Mouse (Mus musculus): Measurements from ENCODE around the gene Por. TPM values are rescaled to one million over a fixed set of nuclear protein-coding genes. Genes with fewer than 3 reads are reported as not detected.

Gene Por
- total and polyA plus RNA-seq, 3 experiments = 40.3 to 64.4 TPM; not detected in 1

- Histone ChIP-seq H3K9me3 (replicated peaks; ENCODE audit: insufficient read depth, low read length) (no peaks in the 10 kb centered on the region), H3K4me1 (ENCODE audit: control insufficient read depth in 1 of 2, insufficient read depth in 2 of 2, low read length in 2 of 2) (peaks cover 0 to 8% of the 10 kb centered on the region in 2 experiments; a peak in 1 of 4 replicates), H3K36me3 (ENCODE audit: control insufficient read depth in 1 of 2, insufficient read depth in 2 of 2, low read length in 2 of 2) (no peaks in the 10 kb centered on the region), H3K9ac (ENCODE audit: control insufficient read depth, low read depth, low read length, poor library complexity, severe bottlenecking) (no peak overlapping the region), H3K27me3 (ENCODE audit: control insufficient read depth in 1 of 2, insufficient read depth in 2 of 2, low read length in 2 of 2) (no peaks in the 10 kb centered on the region), H3K27ac (ENCODE audit: control insufficient read depth, low read depth, low read length) (no peak overlapping the region), H3K4me3 (ENCODE audit: control insufficient read depth in 1 of 2, insufficient read depth in 1 of 2, low read depth in 2 of 2, low read length in 2 of 2) (no peak overlapping the region), H3K79me2 (ENCODE audit: control insufficient read depth, insufficient read depth, low read length, poor library complexity) (no peaks in the 10 kb centered on the region)
- no peak for DNase-seq (ENCODE audit: low read depth, low spot score)
- TF ChIP-seq POLR2AphosphoS2 (IDR thresholded peaks at IDR 0.05; ENCODE audit: low read length) (no peak), MYB (IDR thresholded peaks at IDR 0.05; ENCODE audit: low read depth, low read length) (no peak), CTCF (IDR thresholded peaks at IDR 0.05 in 2 of 3, conservative IDR thresholded peaks at IDR 0.05 in 1 of 3; ENCODE audit: control insufficient read depth in 1 of 3, insufficient read depth in 1 of 3, low read depth in 2 of 3, low read length in 3 of 3, poor library complexity in 1 of 3, severe bottlenecking in 1 of 3) (no peak), MXI1 (IDR thresholded peaks at IDR 0.05; ENCODE audit: low read depth, low read length) (no peak), GABPA (IDR thresholded peaks at IDR 0.05; ENCODE audit: low read depth, low read length) (no peak)
These were observed 6.9 kb downstream of the Por start for GRCm38 (mm10) chr5:135676696-135677095.

GRCm38 (mm10) chr5:135677251-135677650, 7.4 kb downstream of the Por start:
- H3K9ac ChIP-seq (ENCODE audit: control insufficient read depth, low read depth, low read length, poor library complexity, severe bottlenecking) = no peak overlapping the region
- H3K4me3 ChIP-seq (ENCODE audit: control insufficient read depth in 1 of 2, insufficient read depth in 1 of 2, low read depth in 2 of 2, low read length in 2 of 2) = no peak overlapping the region
- TF ChIP-seq EP300 (IDR thresholded peaks at IDR 0.05; ENCODE audit: low read depth in 1 of 2, low read length in 2 of 2) (peak in 1 of 2 experiments; percentile 25; a peak in 1 of 4 replicates), RCOR1 (IDR thresholded peaks at IDR 0.05; ENCODE audit: low read depth, low read length) (peak; percentile 35; the same call in 1 of the 2 replicates), HCFC1 (IDR thresholded peaks at IDR 0.05; ENCODE audit: low read depth, low read length) (no peak), MAX (IDR thresholded peaks at IDR 0.05; ENCODE audit: low read length) (no peak), ZC3H11A (IDR thresholded peaks at IDR 0.05; ENCODE audit: low read depth, low read length) (no peak)
- peak; percentile 62 for DNase-seq (ENCODE audit: low read depth, low spot score)
- H3K9me3 ChIP-seq (replicated peaks; ENCODE audit: insufficient read depth, low read length) = no peaks in the 10 kb centered on the region
- no peaks in the 10 kb centered on the region for H3K27me3 ChIP-seq (ENCODE audit: control insufficient read depth in 1 of 2, insufficient read depth in 2 of 2, low read length in 2 of 2)
- H3K4me1 ChIP-seq (ENCODE audit: control insufficient read depth in 1 of 2, insufficient read depth in 2 of 2, low read length in 2 of 2) = peaks cover 0 to 8% of the 10 kb centered on the region in 2 experiments; a peak in 1 of 4 replicates
- H3K79me2 ChIP-seq (ENCODE audit: control insufficient read depth, insufficient read depth, low read length, poor library complexity) = no peaks in the 10 kb centered on the region
- H3K36me3 ChIP-seq (ENCODE audit: control insufficient read depth in 1 of 2, insufficient read depth in 2 of 2, low read length in 2 of 2) = no peaks in the 10 kb centered on the region
- H3K27ac ChIP-seq (ENCODE audit: control insufficient read depth, low read depth, low read length) = no peak overlapping the region

GRCm38 (mm10) chr5:135678481-135678880, 8.6 kb downstream of the Por start:
- H3K9ac ChIP-seq (ENCODE audit: control insufficient read depth, low read depth, low read length, poor library complexity, severe bottlenecking) = no peak overlapping the region
- no peaks in the 10 kb centered on the region for H3K27me3 ChIP-seq (ENCODE audit: control insufficient read depth in 1 of 2, insufficient read depth in 2 of 2, low read length in 2 of 2)
- H3K36me3 ChIP-seq (ENCODE audit: control insufficient read depth in 1 of 2, insufficient read depth in 2 of 2, low read length in 2 of 2) = no peaks in the 10 kb centered on the region
- H3K9me3 ChIP-seq (replicated peaks; ENCODE audit: insufficient read depth, low read length) = no peaks in the 10 kb centered on the region
- TF ChIP-seq POLR2A (IDR thresholded peaks at IDR 0.05; ENCODE audit: control insufficient read depth in 1 of 2, insufficient read depth in 1 of 2, low read depth in 1 of 2, low read length in 2 of 2, poor library complexity in 1 of 2) = no peak
- TF ChIP-seq POLR2AphosphoS5 (IDR thresholded peaks at IDR 0.05; ENCODE audit: borderline replicate concordance, low read depth, low read length) = no peak
- no peak for TF ChIP-seq SMC3 (IDR thresholded peaks at IDR 0.05; ENCODE audit: low read depth, low read length)
- no peak for TF ChIP-seq MXI1 (IDR thresholded peaks at IDR 0.05; ENCODE audit: low read depth, low read length)
- no peak for TF ChIP-seq TBP (IDR thresholded peaks at IDR 0.05; ENCODE audit: low read depth, low read length)
- H3K4me1 ChIP-seq (ENCODE audit: control insufficient read depth in 1 of 2, insufficient read depth in 2 of 2, low read length in 2 of 2) = peaks cover 0 to 8% of the 10 kb centered on the region in 2 experiments; a peak in 1 of 4 replicates
- DNase-seq (ENCODE audit: low read depth, low spot score) = no peak
- H3K27ac ChIP-seq (ENCODE audit: control insufficient read depth, low read depth, low read length) = no peak overlapping the region
- H3K4me3 ChIP-seq (ENCODE audit: control insufficient read depth in 1 of 2, insufficient read depth in 1 of 2, low read depth in 2 of 2, low read length in 2 of 2) = no peak overlapping the region
- H3K79me2 ChIP-seq (ENCODE audit: control insufficient read depth, insufficient read depth, low read length, poor library complexity) = no peaks in the 10 kb centered on the region
